Mouse (Mus musculus) liver, adult (tissue): ENCODE data around the gene Plekha8.

Source experiments
- GATA4 ChIP-seq: IDR thresholded peaks from 2 replicates; pipeline ENCODE4 v1.6.1; 2014; ENCODE audit warnings: mild to moderate bottlenecking, low read length; ENCODE audit not compliant: insufficient replicate concordance

The Plekha8 gene

GRCm38 (mm10) chr6:54594469-54595329 lies at the start of gene Plekha8:
Plekha8 (plus strand) TSS chr6:54595111.
- no peak for TF ChIP-seq GATA4

- no peak for TF ChIP-seq GATA4
Observed at GRCm38 (mm10) chr6:54548314-54549019, 46.4 kb upstream of the Plekha8 start.

GRCm38 (mm10) chr6:54549311-54549710 lies 45.6 kb upstream of the Plekha8 start:
- TF ChIP-seq GATA4 = no peak

- TF ChIP-seq GATA4 = no peak
Observed at GRCm38 (mm10) chr6:54550801-54551323, 44.0 kb upstream of the Plekha8 start.

GRCm38 (mm10) chr6:54552721-54553413 lies 42.0 kb upstream of the Plekha8 start:
- no peak for TF ChIP-seq GATA4

- no peak for TF ChIP-seq GATA4
Observed at GRCm38 (mm10) chr6:54553632-54554031, 41.3 kb upstream of the Plekha8 start.

- no peak for TF ChIP-seq GATA4
Observed at GRCm38 (mm10) chr6:54554341-54555110, 40.4 kb upstream of the Plekha8 start.

- no peak for TF ChIP-seq GATA4
Observed at GRCm38 (mm10) chr6:54555816-54556215, 39.1 kb upstream of the Plekha8 start.

- no peak for TF ChIP-seq GATA4
Observed at GRCm38 (mm10) chr6:54557671-54558070, 37.2 kb upstream of the Plekha8 start.

GRCm38 (mm10) chr6:54558466-54558865 lies 36.4 kb upstream of the Plekha8 start:
- TF ChIP-seq GATA4 = no peak

GRCm38 (mm10) chr6:54562018-54562809 lies 32.7 kb upstream of the Plekha8 start:
- no peak for TF ChIP-seq GATA4

- no peak for TF ChIP-seq GATA4
Observed at GRCm38 (mm10) chr6:54563561-54563960, 31.4 kb upstream of the Plekha8 start.

- no peak for TF ChIP-seq GATA4
Observed at GRCm38 (mm10) chr6:54564506-54564991, 30.4 kb upstream of the Plekha8 start.

GRCm38 (mm10) chr6:54565012-54565411 lies 29.9 kb upstream of the Plekha8 start:
- TF ChIP-seq GATA4 = no peak
